Comparison of ENCODE assay signal across 30 mouse cellular contexts in the genomic region with DNA sequence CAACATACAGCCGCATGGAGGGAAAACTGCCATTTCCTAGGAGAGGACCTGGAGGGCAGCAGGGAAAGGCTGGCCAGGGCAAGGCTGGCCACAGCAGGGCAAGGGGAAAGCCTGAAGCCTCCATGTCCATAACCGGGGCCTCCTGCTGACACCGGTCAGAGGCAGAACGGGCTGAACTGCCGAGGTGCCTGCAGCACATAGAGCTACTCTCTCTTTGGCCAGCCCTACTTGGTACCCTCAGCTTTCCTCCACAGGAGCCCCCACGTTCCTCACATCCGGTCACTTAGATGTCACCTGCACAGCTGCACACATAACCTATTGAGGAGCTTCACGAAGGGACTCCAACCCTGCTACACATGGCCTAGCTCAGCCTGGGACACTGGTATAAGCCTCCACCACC. TPM values are rescaled to one million over a fixed set of nuclear protein-coding genes. Genes with fewer than 3 reads are reported as not detected.
DNase-seq lines count a peak whose midpoint lies in the region; ATAC-seq and TF ChIP-seq lines count a peak whose summit lies in the region.
"Had no signal": no experiment of that assay in that cellular context is flagged by ENCODE, and none has a peak within 500 bp of the region (broad histone marks: within the 10 kb centered on the region; RNA-seq: fewer than 3 reads in every experiment).

No protein-coding gene starts in this region.

- H3K9me3 ChIP-seq in forebrain, embryonic 10.5 days: no peaks in the 10 kb centered on the region
- H3K9me3 ChIP-seq in forebrain, embryonic 14.5 days (replicated peaks; ENCODE audit: control insufficient read depth, low read length): no peaks in the 10 kb centered on the region
- H3K9me3 ChIP-seq in kidney, postnatal 0 days (replicated peaks; ENCODE audit: low read length): no peaks in the 10 kb centered on the region
- no peaks in the 10 kb centered on the region for H3K9me3 ChIP-seq in limb, embryonic 10.5 days (replicated peaks)
- H3K9me3 ChIP-seq in liver, embryonic 14.5 days (ENCODE audit: control insufficient read depth, low read length): no peaks in the 10 kb centered on the region
- H3K9me3 ChIP-seq: embryonic facial prominence, embryonic 12.5 days; forebrain, embryonic 12.5 days; G1E; heart, embryonic 13.5 days; kidney, embryonic 15.5 days; limb, embryonic 12.5 days; stomach, embryonic 15.5 days had no signal

- H3K27ac ChIP-seq in forebrain, embryonic 10.5 days: 0 out of 2 replicates have a peak overlapping the region, but pooled peaks have one; percentile 10
- H3K27ac ChIP-seq in forebrain, embryonic 14.5 days (ENCODE audit: low read depth, low read length): no peak overlapping the region
- peak overlapping the region; percentile 42; the same call in 1 of the 2 replicates for H3K27ac ChIP-seq in kidney, postnatal 0 days
- H3K27ac ChIP-seq in limb, embryonic 10.5 days: 0 out of 2 replicates have a peak overlapping the region, but pooled peaks have one; percentile 1
- no peak overlapping the region for H3K27ac ChIP-seq in liver, embryonic 14.5 days
- H3K27ac ChIP-seq: embryonic facial prominence, embryonic 12.5 days; forebrain, embryonic 12.5 days; heart, embryonic 13.5 days; hindbrain, embryonic 14.5 days; kidney, embryonic 15.5 days; limb, embryonic 12.5 days; macrophage; stomach, embryonic 15.5 days had no signal

- no peak for TF ChIP-seq EP300 in liver, embryonic 14.5 days (IDR thresholded peaks at IDR 0.05; ENCODE audit: low read depth)

- no peak overlapping the region for H3K4me3 ChIP-seq in forebrain, embryonic 10.5 days
- H3K4me3 ChIP-seq in forebrain, embryonic 14.5 days (ENCODE audit: low read depth, low read length): no peak overlapping the region
- H3K4me3 ChIP-seq in kidney, postnatal 0 days (replicated peaks; ENCODE audit: low read depth, low read length): no peak overlapping the region
- no peak overlapping the region for H3K4me3 ChIP-seq in limb, embryonic 10.5 days
- no peak overlapping the region for H3K4me3 ChIP-seq in liver, embryonic 14.5 days (ENCODE audit: insufficient read depth in 1 of 2, low read depth in 2 of 2, low read length in 2 of 2)
- H3K4me3 ChIP-seq: embryonic facial prominence, embryonic 12.5 days; forebrain, embryonic 12.5 days; heart, embryonic 13.5 days; kidney, embryonic 15.5 days; limb, embryonic 12.5 days; stomach, embryonic 15.5 days had no signal

- WGBS in forebrain, embryonic 10.5 days: 79% methylated on average over 8 of the region's 8 CpGs
- 90% methylated on average over 8 of the region's 8 CpGs for WGBS in forebrain, embryonic 14.5 days
- WGBS in kidney, postnatal 0 days: 75% methylated on average over 8 of the region's 8 CpGs
- WGBS in limb, embryonic 10.5 days: 85% methylated on average over 8 of the region's 8 CpGs
- WGBS in liver, embryonic 14.5 days (ENCODE audit: insufficient replicate concordance): 73% methylated on average over 8 of the region's 8 CpGs

- no peaks in the 10 kb centered on the region for H3K27me3 ChIP-seq in forebrain, embryonic 10.5 days (ENCODE audit: poor library complexity, severe bottlenecking)
- no peaks in the 10 kb centered on the region for H3K27me3 ChIP-seq in forebrain, embryonic 14.5 days (replicated peaks; ENCODE audit: control insufficient read depth, insufficient read depth, low read length)
- no peaks in the 10 kb centered on the region for H3K27me3 ChIP-seq in kidney, postnatal 0 days (ENCODE audit: insufficient read depth, low read length)
- H3K27me3 ChIP-seq in limb, embryonic 10.5 days (ENCODE audit: low read depth, poor library complexity, severe bottlenecking): no peaks in the 10 kb centered on the region
- no peaks in the 10 kb centered on the region for H3K27me3 ChIP-seq in liver, embryonic 14.5 days (ENCODE audit: control insufficient read depth, insufficient read depth, low read length)
- H3K27me3 ChIP-seq: embryonic facial prominence, embryonic 12.5 days; forebrain, embryonic 12.5 days; heart, embryonic 13.5 days; kidney, embryonic 15.5 days; limb, embryonic 12.5 days; Patski; stomach, embryonic 15.5 days had no signal

- TF ChIP-seq CTCF in kidney, postnatal 0 days (IDR thresholded peaks at IDR 0.05; ENCODE audit: low read depth): no peak
- no peak for TF ChIP-seq CTCF in liver, embryonic 14.5 days (IDR thresholded peaks at IDR 0.05; ENCODE audit: low read depth)

- no peak for ATAC-seq in forebrain, embryonic 14.5 days
- no peak for ATAC-seq in kidney, postnatal 0 days (replicated peaks; ENCODE audit: low FRiP score, low read depth)
- 0 out of 2 replicates have a peak, but pooled peaks have one; percentile 6 for ATAC-seq in liver, embryonic 14.5 days (ENCODE audit: insufficient read depth)
- no peak for ATAC-seq in monocyte, adult 5-6 weeks (replicated peaks; ENCODE audit: insufficient number of reproducible peaks, low FRiP score, low TSS enrichment, poor library complexity, severe bottlenecking)
- ATAC-seq: intestine, postnatal 0 days; Patski had no signal

- DNase-seq in forebrain, embryonic 10.5 days (ENCODE audit: extremely low spot score, low spot score): no peak
- DNase-seq in forebrain, embryonic 14.5 days (ENCODE audit: low spot score): no peak
- DNase-seq in kidney, postnatal 0 days (ENCODE audit: low spot score): no peak
- DNase-seq in kidney, adult 9 months: no peak
- DNase-seq in limb, embryonic 10.5 days (ENCODE audit: low spot score): no peak
- DNase-seq in liver, embryonic 14.5 days (ENCODE audit: low read depth in 3 of 3, low spot score in 3 of 3): no peak
- no peak for DNase-seq in adrenal gland, adult 8-10 months
- DNase-seq: adrenal gland, postnatal 14 days; cerebellum, adult 11 months; cerebellum, adult 9-10 months; cerebellum, postnatal 36 days; gastrocnemius, postnatal 25 days; heart, adult 18-20 months; heart, postnatal 10 days; lung, adult 2 months; lung, postnatal 10 days; right cerebral cortex, postnatal 25 days had no signal

- no peaks in the 10 kb centered on the region for H3K36me3 ChIP-seq in forebrain, embryonic 10.5 days (replicated peaks)
- H3K36me3 ChIP-seq in forebrain, embryonic 14.5 days (ENCODE audit: control insufficient read depth, insufficient read depth, low read length): no peaks in the 10 kb centered on the region
- no peaks in the 10 kb centered on the region for H3K36me3 ChIP-seq in kidney, postnatal 0 days (ENCODE audit: insufficient read depth, low read length)
- H3K36me3 ChIP-seq in limb, embryonic 10.5 days: no peaks in the 10 kb centered on the region
- no peaks in the 10 kb centered on the region for H3K36me3 ChIP-seq in liver, embryonic 14.5 days (replicated peaks; ENCODE audit: control insufficient read depth, insufficient read depth, low read depth)
- H3K36me3 ChIP-seq: embryonic facial prominence, embryonic 12.5 days; forebrain, embryonic 12.5 days; heart, embryonic 13.5 days; kidney, embryonic 15.5 days; stomach, embryonic 15.5 days had no signal

- H3K4me1 ChIP-seq in forebrain, embryonic 10.5 days: peaks cover 13% of the 10 kb centered on the region
- no peaks in the 10 kb centered on the region for H3K4me1 ChIP-seq in forebrain, embryonic 14.5 days (ENCODE audit: control insufficient read depth, insufficient read depth, low read length)
- H3K4me1 ChIP-seq in kidney, postnatal 0 days (replicated peaks; ENCODE audit: insufficient read depth, low read length): peaks cover 13% of the 10 kb centered on the region; the same call in 1 of the 2 replicates
- H3K4me1 ChIP-seq in limb, embryonic 10.5 days: peaks cover 5% of the 10 kb centered on the region; the same call in 1 of the 2 replicates
- 0 out of 4 replicates have a peak, but pooled peaks cover 0 to 3% of the 10 kb centered on the region in 2 experiments for H3K4me1 ChIP-seq in liver, embryonic 14.5 days (replicated peaks; ENCODE audit: control insufficient read depth in 2 of 2, insufficient read depth in 2 of 2, low read length in 1 of 2)

- no peak overlapping the region for H3K9ac ChIP-seq in forebrain, embryonic 14.5 days (ENCODE audit: low read length)
- 0 out of 2 replicates have a peak overlapping the region, but pooled peaks have one; percentile 5 for H3K9ac ChIP-seq in kidney, postnatal 0 days (ENCODE audit: low read depth, low read length)
- no peak overlapping the region for H3K9ac ChIP-seq in liver, embryonic 14.5 days (replicated peaks)
- H3K9ac ChIP-seq: embryonic facial prominence, embryonic 12.5 days; forebrain, embryonic 12.5 days; heart, embryonic 13.5 days; hindbrain, embryonic 14.5 days; kidney, embryonic 15.5 days; limb, embryonic 12.5 days; stomach, embryonic 15.5 days had no signal

- H3K4me2 ChIP-seq in forebrain, embryonic 14.5 days (ENCODE audit: low read length): no peak overlapping the region
- no peak overlapping the region for H3K4me2 ChIP-seq in kidney, postnatal 0 days (ENCODE audit: low read length)
- no peak overlapping the region for H3K4me2 ChIP-seq in liver, embryonic 14.5 days (ENCODE audit: low read depth)
- H3K4me2 ChIP-seq: embryonic facial prominence, embryonic 12.5 days; forebrain, embryonic 12.5 days; heart, embryonic 13.5 days; hindbrain, embryonic 14.5 days; kidney, embryonic 15.5 days; limb, embryonic 12.5 days; midbrain, embryonic 11.5 days; stomach, embryonic 15.5 days had no signal

RNA-seq across cellular contexts. Expression of gene Map3k4, which starts 9.5 kb away (rescaled TPM):
- polyA plus RNA-seq in forebrain, embryonic 10.5 days (2016; fragmentation: Nextera tagmentation; extraction: Ambion mirVana): 49.4 and 49.5 TPM in 2 replicates
- 25.3 and 29.2 TPM in 2 replicates for polyA plus RNA-seq in forebrain, embryonic 14.5 days (2014; fragmentation: Nextera tagmentation; extraction: Ambion mirVana)
- polyA plus RNA-seq in kidney, postnatal 0 days (2015; fragmentation: Nextera tagmentation; extraction: Ambion mirVana): 52.5 and 58.7 TPM in 2 replicates
- polyA plus RNA-seq in limb, embryonic 10.5 days (2016; fragmentation: Nextera tagmentation; extraction: Ambion mirVana): 47.8 and 49.9 TPM in 2 replicates
- polyA plus RNA-seq in liver, embryonic 14.5 days (2012; rRNA removed): 2.8 and 5.0 TPM in 2 replicates
- 9.6 and 11.8 TPM in 2 replicates for polyA plus RNA-seq in liver, embryonic 14.5 days (2014; fragmentation: Nextera tagmentation; extraction: Ambion mirVana)
- total RNA-seq in monocyte, adult 5-6 weeks (2017): 20.8 to 45.9 TPM (median 22.8 TPM) in 3 replicates
- total RNA-seq in adrenal gland, adult 8-10 months (2022): 10 to 100 TPM; 25.3 to 39.6 (median 34.3) TPM

Comparison
In these comparisons a context has a peak if more than half of its experiments do, and no peak if none do; other contexts are left out.
1. H3K27ac ChIP-seq: peak in forebrain, embryonic 10.5 days (single experiment), kidney, postnatal 0 days (single experiment) and limb, embryonic 10.5 days (single experiment); none in forebrain, embryonic 14.5 days (single experiment) and liver, embryonic 14.5 days (single experiment).